11 mouse cellular contexts compared by ENCODE assay signal in the genomic region with DNA sequence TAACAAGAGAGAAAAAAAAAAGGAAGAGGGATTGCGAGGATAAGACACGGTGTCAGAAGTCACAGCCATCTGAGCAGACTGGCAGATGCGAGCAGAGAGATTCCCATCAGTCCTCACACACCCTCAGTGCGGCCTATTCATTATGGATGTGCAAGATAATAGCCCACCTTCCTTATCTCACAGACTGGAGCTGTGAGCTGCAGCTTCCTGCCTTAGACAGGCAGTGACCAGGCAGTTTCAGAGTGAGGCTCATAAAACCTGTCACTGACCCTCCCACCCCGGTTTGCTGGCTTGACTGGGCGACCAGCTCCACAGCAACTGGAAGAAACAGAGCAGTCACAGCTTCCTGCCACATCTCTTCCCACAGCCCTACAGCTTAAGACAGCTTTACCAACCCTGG.
DNase-seq lines count a peak whose midpoint lies in the region; ATAC-seq and TF ChIP-seq lines count a peak whose summit lies in the region.
"Had no signal": no experiment of that assay in that cellular context is flagged by ENCODE, and none has a peak within 500 bp of the region (broad histone marks: within the 10 kb centered on the region; RNA-seq: fewer than 3 reads in every experiment).

No protein-coding gene starts in this region.

- H3K4me2 ChIP-seq in kidney, embryonic 15.5 days, result no peak overlapping the region
- H3K4me2 ChIP-seq in liver, postnatal 0 days (ENCODE audit: low read depth, low read length), result peak overlapping the region; percentile 49

- no peaks in the 10 kb centered on the region for H3K9me3 ChIP-seq in kidney, embryonic 15.5 days (replicated peaks)
- peaks cover 3% of the 10 kb centered on the region; the same call in 1 of the 2 replicates for H3K9me3 ChIP-seq in liver, postnatal 0 days (ENCODE audit: low read length)
- no peaks in the 10 kb centered on the region for H3K9me3 ChIP-seq in hindbrain, embryonic 10.5 days

- no peak overlapping the region for H3K27ac ChIP-seq in kidney, embryonic 15.5 days
- H3K27ac ChIP-seq in liver, postnatal 0 days (ENCODE audit: low read depth), result peak overlapping the region; percentile 13; the same call in 1 of the 2 replicates
- no peak overlapping the region for H3K27ac ChIP-seq in hindbrain, embryonic 10.5 days

- TF ChIP-seq EP300 in liver, postnatal 0 days (IDR thresholded peaks at IDR 0.05; ENCODE audit: low read depth), result peak; percentile 95

- WGBS in kidney, embryonic 15.5 days, result 32% methylated on average over 6 of the region's 6 CpGs
- WGBS in liver, postnatal 0 days (ENCODE audit: insufficient replicate concordance), result 43% methylated on average over 6 of the region's 6 CpGs
- 66% methylated on average over 6 of the region's 6 CpGs for WGBS in hindbrain, embryonic 10.5 days

- H3K4me3 ChIP-seq in kidney, embryonic 15.5 days (replicated peaks), result no peak overlapping the region
- H3K4me3 ChIP-seq in liver, postnatal 0 days (ENCODE audit: low read depth, low read length), result no peak overlapping the region
- no peak overlapping the region for H3K4me3 ChIP-seq in hindbrain, embryonic 10.5 days

- H3K27me3 ChIP-seq in kidney, embryonic 15.5 days, result no peaks in the 10 kb centered on the region; the same call in 1 of the 2 replicates
- no peaks in the 10 kb centered on the region for H3K27me3 ChIP-seq in liver, postnatal 0 days (ENCODE audit: insufficient read depth, low read length)
- no peaks in the 10 kb centered on the region for H3K27me3 ChIP-seq in hindbrain, embryonic 10.5 days (ENCODE audit: insufficient read depth, poor library complexity, severe bottlenecking)

- H3K36me3 ChIP-seq in kidney, embryonic 15.5 days, result no peaks in the 10 kb centered on the region
- H3K36me3 ChIP-seq in liver, postnatal 0 days (replicated peaks; ENCODE audit: insufficient read depth, low read length), result no peaks in the 10 kb centered on the region
- no peaks in the 10 kb centered on the region for H3K36me3 ChIP-seq in hindbrain, embryonic 10.5 days

- H3K4me1 ChIP-seq in kidney, embryonic 15.5 days, result no peaks in the 10 kb centered on the region
- peaks cover 6% of the 10 kb centered on the region; the same call in 1 of the 2 replicates for H3K4me1 ChIP-seq in liver, postnatal 0 days (ENCODE audit: insufficient read depth)
- peaks cover 5% of the 10 kb centered on the region for H3K4me1 ChIP-seq in hindbrain, embryonic 10.5 days (replicated peaks)

- no peak for TF ChIP-seq CTCF in liver, postnatal 0 days (IDR thresholded peaks at IDR 0.05; ENCODE audit: low read depth)

- DNase-seq in kidney, postnatal 25 days, result no peak
- DNase-seq in MEL-GATA-1-ER (ENCODE audit: extremely low read depth, low read depth), result peak; percentile 54
- peak; percentile 43 for DNase-seq in liver, postnatal 0 days
- DNase-seq in adrenal gland, adult (ENCODE audit: inconsistent age in 2 of 2, low spot score in 1 of 2), result no peak
- no peak for DNase-seq in hindbrain, embryonic 10.5 days (ENCODE audit: low spot score)
- DNase-seq in T-cell, adult 2 months (ENCODE audit: low spot score), result no peak
- DNase-seq: adrenal gland, postnatal 36 days; kidney, adult 18-20 months; right cerebral cortex, adult 18-20 months had no signal

- peak; percentile 62 for ATAC-seq in kidney, embryonic 15.5 days (replicated peaks; ENCODE audit: low FRiP score)
- peak; percentile 95 for ATAC-seq in erythroblast, adult 5-6 weeks (replicated peaks; ENCODE audit: low FRiP score, poor library complexity, severe bottlenecking)
- peak; percentile 97 for ATAC-seq in liver, postnatal 0 days

- H3K9ac ChIP-seq in kidney, embryonic 15.5 days, result no peak overlapping the region
- no peak overlapping the region for H3K9ac ChIP-seq in liver, postnatal 0 days (replicated peaks)

Comparison
In these comparisons a context has a peak if more than half of its experiments do, and no peak if none do; other contexts are left out.
1. DNase-seq: peak in MEL-GATA-1-ER (single experiment) and liver, postnatal 0 days (single experiment); none in kidney, postnatal 25 days (0 of 2), adrenal gland, adult (0 of 2), hindbrain, embryonic 10.5 days (single experiment) and T-cell, adult 2 months (single experiment).
2. Peak in every context shown above with its lines, with median percentiles within 50 percentile points of each other: ATAC-seq.